Mouse (Mus musculus) gastrocnemius, postnatal 36 days (tissue): ENCODE measurements around the gene Olfr424. TPM values are rescaled to one million over a fixed set of nuclear protein-coding genes. Genes with fewer than 3 reads are reported as not detected.
A peak's percentile ranks its signal among the peaks of the same experiment; 100 is the strongest.

Experiments used
- DNase-seq, 2 experiments: peaks; one replicate each; pipeline ENCODE4 v3.0.0; 2022
- intact Hi-C: fragments of 180-260 bp; cut with DNase I; formaldehyde crosslinking; loops from one replicate; pipeline ENCODE4 v1.15.1; 2025
- long read RNA-seq, 2 experiments: library from polyadenylated mRNA; stranded (forward); transcript quantifications; one replicate each; pipeline ENCODE4 v2.0.0; 2021
- total RNA-seq, 2 experiments: library from RNA; stranded (reverse); gene quantifications; 2 replicates each; pipeline ENCODE4 v1.2.3; 2021

Olfr424 gene
- total RNA-seq, result not detected
- long read RNA-seq, experiment 1, result 0 reads
- long read RNA-seq, experiment 2, result 0 reads

DNA sequence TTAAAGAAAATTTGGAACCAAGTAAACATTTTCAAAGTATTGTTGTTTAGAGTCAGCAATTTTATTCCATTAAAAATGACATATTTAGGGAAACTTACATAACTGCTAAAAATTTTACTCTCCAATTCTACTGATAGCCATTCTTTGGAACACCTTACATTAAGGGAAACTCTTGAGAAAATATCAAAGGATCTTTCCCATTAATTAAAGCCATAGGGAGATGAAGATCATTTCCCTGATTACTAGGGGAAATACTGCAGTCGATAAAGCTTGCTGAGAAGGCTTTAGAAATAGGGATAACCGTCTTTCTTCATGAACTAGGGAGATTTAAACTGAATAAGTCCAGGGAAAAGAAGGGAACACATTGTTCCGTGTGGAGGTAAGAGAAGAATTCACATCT, at the start of gene Olfr424:
TSS of gene Olfr424 (plus strand) at position 301 of the 400 bp plus-strand sequence.
- no peak for DNase-seq
- intact Hi-C loops, result no loop called here

DNA sequence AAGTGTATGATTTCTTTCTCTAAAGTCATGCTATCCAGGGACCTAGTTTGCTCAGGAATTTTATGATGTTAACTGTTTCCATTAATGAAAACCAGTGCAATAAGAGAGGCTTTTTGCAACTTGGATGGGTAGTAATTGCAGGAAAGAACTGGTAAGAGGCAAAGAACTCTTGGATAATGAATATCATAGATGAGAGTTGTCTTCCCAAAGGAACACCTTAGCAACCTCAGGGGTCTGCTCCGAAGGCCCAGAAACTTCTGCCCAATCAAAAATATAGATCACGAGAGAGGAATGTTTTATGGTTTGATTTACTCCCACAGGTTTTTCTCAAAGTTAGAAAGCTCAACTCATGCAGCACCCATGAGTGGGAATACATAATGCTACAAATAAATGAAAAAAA, 47.3 kb upstream of the Olfr424 start, which contains the start of gene Olfr429:
TSS of gene Olfr429 (plus strand) at position 301 of the 400 bp plus-strand sequence.
- intact Hi-C loops, result no loop called here
- no peak for DNase-seq

DNA sequence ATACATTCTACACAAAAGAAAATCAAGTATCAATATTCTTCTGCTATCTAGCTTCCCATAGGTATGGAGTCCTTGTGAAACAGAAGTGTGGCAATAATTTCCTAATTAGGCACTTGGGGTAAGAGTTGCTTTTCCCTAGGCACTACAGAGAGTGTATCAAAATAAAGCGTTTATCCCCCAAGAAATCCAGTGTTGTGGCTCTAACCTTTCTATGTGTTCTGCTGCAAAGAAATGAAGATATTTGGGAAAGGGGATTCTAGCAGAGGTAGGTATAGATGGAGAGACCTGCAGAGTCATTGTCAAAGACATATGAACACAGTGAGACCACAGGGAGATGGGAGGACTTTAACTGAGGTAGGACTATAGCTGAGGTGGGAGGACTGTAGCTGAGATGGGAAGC, 34.7 kb upstream of the Olfr424 start, which contains the start of gene Olfr427:
TSS of gene Olfr427 (plus strand) at position 301 of the 400 bp plus-strand sequence.
- intact Hi-C loops, result no loop called here
- no peak for DNase-seq

DNA sequence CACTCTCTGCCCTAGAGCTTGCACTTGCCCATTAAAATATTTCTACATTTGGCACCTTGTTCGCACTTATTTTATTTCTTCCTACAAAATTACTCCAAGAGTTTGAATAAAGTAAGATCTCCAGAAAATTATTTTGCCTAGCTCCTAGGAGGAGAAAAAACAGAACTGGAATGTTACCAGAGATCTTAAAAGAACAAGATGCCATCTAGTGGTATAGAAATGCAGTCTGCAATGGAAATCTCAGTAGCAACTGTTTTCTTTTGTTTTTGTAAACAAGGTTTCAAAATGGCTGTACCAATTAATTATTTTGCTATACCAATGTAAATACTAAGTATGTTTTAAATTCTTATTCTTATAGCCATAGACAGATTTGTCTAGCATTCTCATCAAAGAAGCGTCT, 27.6 kb upstream of the Olfr424 start:
- no peak for DNase-seq
- intact Hi-C loops, result loop anchor here (10.0 kb wide), 1 partner anchor 649 kb away; no protein-coding TSS in a partner anchor

DNA sequence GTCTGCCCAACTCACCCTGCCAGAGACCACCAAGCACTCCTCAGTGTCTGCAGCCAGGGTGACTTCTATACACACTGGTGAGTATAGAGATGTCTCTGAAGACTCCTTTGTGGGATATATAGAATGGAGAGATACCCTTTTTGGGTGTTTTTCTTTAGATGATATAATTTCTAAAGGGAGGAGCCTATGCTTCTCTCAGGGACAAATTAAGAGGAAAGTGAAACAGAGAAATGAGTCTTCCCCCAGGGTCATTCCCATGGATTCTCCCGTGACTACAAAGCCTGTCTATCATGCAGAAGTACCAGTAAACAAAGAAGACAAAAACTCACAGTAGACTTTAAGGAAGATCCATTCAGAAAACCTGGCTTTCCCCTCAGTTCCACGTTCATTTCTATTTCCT, 10.3 kb upstream of the Olfr424 start, which contains the start of gene Olfr231:
TSS of gene Olfr231 (minus strand) at position 101 of the 400 bp plus-strand sequence.
- intact Hi-C loops, result no loop called here
- DNase-seq, result no peak

DNA sequence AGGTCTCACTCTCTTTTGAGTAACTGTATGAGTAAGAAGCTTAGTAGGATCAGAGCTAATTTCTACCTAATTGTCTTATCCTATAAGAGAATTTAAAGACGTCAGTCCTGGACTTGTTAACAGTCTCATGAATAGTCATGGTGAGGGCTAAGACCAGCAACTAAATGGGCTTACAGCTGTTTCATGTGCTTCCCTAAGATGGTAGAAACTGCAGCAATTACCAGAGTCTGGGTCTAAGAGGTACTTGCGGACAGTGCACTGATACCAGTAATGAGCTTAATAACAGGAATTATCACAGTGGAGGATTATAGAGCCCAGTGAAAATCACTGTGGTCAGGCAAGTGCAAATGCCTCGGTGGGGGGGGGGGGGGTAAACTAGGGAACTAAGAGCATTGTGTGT, 682 bp downstream of the Olfr424 start:
- intact Hi-C loops, result no loop called here
- no peak for DNase-seq

DNA sequence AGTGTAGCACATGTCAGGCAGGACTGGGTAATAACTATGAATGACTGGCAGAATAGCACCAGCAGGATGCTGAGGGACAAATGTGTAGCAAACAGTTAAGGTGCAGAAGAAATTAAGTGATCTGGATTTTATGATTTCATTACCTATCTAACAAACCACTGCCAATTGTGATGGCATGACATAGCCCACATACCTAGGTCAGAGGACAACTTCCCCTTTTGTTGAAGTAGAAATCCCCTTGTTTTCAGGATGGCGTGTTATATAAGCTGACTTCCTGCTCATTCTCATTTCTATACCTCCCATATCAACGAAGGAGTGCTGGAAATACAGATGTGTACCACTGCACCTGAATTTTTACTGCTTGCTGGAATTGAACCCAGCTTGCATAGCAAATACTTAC, 10.1 kb downstream of the Olfr424 start:
- no peak for DNase-seq
- intact Hi-C loops, result no loop called here

DNA sequence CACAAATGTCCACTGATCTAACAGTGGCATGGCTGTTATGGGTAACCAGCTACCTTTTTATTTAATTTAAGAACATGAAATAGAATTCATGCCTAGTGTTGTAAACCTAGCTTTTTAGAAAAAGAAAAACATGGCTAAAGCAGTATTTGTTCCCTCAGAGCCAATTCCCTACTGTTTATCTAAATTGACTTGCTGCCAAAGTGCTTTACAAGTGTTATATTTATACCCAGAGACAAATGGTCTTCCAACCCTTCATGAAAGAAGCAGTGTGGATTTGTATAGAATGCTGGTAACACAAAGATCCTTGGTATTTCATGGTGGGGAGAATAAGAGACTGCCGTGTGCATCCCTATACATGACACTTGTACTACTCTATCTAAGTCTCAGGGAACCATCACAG, 15.4 kb downstream of the Olfr424 start:
- DNase-seq, result no peak
- intact Hi-C loops, result no loop called here

DNA sequence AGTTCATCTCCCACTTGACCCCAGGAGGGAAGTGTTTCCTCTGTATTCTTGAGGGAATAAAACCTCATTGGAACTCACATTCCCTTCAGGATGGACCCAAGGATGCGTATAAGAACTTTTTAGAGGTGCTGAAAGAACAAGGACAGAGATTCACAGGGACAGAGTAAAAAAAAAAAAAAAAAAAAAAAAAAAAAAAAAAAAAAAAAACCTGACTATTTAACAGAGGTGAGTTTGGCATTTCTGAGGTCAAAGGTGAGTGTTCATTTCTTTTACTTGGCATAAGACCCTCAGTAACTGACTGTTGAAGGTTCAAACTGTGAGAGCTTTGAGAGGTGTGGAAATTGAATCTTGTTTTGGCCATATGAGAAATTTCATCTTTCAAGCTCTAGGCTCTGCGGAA, 18.0 kb downstream of the Olfr424 start:
- intact Hi-C loops, result no loop called here
- no peak for DNase-seq

DNA sequence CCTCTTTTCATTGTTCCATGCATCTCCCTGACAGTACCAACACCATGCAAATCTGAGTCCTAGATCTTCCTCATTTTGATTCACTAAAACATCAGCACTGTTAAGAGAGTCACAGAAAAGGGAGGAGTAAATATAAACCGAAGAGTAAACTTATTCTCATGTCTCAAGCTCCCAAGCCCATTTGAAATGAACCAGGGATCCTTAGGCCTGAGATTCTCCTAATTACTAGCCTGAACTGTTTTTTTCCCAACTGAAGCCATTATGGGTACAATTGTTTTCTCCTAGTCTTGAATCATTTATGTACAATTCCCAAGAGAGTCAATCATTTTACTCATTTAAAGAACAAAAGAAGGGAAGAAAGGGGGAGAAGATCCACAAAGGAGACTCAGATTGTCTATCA, 24.0 kb downstream of the Olfr424 start, which contains the start of gene Olfr420:
TSS of gene Olfr420 (plus strand) at position 301 of the 400 bp plus-strand sequence.
- intact Hi-C loops, result no loop called here
- DNase-seq, result no peak

DNA sequence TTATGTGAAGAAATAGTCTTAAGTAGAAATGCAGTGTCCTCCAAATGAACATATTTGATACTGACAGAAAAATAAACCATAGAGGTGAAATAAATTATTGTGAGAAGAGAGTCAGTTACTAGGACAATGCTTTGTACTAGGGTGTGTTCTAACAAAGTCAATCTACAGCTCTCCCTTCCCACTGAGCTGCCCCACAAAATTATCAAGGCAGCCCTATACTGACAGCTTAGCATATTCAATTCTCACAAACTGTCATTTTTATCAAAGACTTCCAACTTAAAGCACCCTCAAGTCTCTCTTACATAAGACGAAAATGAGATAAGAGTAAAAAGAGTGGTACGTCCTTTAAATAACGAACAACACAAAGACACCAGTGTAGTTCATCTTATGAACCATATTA, 26.3 kb downstream of the Olfr424 start:
- intact Hi-C loops, result no loop called here
- no peak for DNase-seq

DNA sequence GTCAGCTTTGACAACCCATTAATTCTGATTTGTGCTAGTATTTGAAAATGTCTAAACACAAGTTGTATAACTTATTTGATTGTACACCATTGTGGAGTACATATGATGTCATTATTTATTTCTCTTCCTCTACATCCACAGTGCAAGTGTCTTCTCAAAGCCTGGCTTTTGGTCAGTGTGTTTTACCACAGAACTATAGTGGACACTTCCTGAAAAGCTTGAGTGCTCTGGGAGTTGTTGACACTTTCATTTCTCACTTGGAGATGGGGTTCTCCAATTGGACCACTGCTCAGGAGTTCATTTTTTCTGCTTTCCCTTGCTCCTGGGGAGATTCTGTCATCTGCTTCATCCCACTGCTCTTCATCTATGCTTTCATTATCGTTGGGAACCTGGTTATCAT, 27.2 kb downstream of the Olfr424 start:
- no peak for DNase-seq
- intact Hi-C loops, result no loop called here

DNA sequence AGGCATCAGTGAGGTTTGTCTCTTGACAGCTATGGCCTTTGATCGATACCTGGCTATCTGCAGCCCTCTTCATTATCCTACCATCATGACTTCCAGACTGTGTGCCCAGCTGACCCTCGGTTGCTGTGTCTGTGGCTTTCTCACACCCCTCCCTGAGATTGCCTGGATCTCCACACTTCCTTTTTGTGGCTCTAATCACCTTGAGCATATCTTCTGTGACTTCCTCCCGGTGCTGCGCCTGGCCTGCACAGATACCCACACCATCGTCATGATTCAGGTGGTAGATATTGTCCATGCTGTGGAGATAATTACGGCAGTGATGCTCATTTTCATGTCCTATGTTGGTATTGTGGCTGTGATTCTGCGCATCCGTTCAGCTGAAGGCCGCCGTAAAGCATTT, 27.8 kb downstream of the Olfr424 start:
- DNase-seq, result no peak
- intact Hi-C loops, result no loop called here

DNA sequence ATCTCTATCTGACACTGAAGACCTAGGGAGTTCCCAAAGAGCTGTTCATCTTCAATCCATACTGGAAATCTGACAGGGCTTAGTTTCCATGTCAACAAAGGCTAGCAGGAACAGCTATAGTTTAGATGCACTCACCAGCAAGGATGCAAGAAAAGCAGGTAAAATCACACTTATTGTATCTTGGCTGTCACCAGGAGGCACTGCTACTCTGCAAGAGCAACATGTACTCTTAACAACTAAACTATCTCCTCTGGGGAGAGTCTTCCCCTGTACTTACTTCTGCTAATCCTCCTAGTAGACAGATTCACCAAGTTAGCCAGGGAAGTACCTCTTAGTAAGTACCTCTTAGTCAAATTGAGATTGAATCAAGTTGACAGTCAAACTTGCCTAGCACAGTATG, 37.7 kb downstream of the Olfr424 start:
- no peak for DNase-seq
- intact Hi-C loops, result no loop called here

DNA sequence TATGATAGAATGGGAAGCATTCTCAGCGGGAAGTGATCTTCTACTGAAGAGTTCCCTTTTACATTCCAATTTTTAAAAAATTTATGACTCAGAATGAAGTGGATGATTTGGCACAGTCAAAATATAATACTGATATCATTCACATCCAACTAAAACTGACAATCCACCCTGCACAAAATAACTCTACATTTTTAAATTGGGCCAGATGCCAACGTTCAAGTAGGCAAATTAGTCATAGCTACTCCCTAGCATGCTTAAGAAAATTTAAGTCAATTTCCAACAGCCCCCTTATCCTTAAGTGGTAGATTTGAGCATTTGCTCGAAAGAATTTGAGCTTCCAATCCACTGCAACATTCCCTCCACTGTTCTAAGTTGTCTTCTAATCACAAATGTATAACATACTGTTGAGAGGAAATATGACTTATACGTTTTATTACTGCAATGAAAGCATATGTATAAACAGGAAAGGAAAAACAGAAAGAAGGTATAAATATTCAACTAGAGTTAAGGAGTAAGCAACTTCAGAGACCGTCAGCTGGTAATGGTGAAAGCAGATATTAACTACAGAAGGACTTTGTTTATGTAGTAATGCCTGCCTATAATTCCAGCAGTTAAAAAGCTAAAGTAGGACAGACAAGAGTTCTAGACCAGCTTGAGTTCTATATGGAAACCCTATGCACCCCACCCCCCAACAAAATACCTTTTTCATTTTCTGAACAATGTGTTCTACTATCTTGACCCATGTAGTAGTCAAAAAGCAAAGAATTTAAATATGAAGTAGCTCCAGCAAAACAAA, 39.6 kb downstream of the Olfr424 start:
- no peak for DNase-seq
- intact Hi-C loops, result no loop called here

DNA sequence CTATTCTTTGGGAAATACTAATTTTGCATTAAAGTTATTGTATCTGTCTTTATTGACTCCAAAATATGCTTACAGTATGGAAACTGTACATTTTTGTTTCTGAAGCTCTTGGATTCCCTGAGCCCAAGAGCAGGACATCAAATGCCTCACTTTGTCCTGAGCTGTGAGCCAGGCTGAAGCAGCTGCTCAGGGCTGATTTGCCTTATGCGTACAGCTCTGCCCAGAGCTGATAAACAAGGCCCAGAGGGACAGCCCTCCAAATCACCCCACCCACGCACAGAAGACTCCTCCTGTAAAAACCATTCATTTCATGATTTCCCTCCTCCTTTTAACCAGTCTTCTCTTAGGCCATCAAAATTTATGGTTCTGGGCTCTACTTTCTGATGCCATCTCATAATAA, 40.2 kb downstream of the Olfr424 start:
- peak in 1 of 2 experiments; percentile 9 for DNase-seq
- intact Hi-C loops, result no loop called here

DNA sequence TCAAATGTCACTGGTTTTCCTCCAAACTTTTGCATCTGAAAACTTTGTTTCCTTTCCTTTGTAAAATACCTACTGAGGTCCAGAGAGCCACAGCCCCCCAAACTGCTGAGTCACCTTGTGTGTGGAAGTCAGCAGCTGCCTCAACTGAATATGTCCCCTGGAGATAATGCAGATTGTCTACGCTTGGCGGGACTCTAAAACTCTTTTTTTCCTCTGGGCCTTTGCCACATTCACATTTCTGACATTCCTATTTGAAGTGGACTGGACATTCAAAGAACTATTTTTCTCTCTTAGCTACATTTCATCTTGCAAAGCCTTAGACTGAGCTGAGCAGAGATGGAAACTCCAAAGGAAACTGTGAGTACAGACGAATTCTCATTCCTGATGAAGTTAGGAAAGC, 41.3 kb downstream of the Olfr424 start, which contains the start of gene Spta1:
TSS of gene Spta1 (plus strand) at position 172 of the 400 bp plus-strand sequence.
- intact Hi-C loops, result no loop called here
- no peak for DNase-seq

Other genes starting within 250 kb of the Olfr424 start
- 1 to 10 TPM in 1 of 2 experiments, under 1 TPM in 1; 0.84 to 1.2 TPM for gene Ifi211, start 218.5 kb upstream of the Olfr424 start, total RNA-seq
- gene Mndal, start 189.0 kb upstream of the Olfr424 start, total RNA-seq, result 1 to 10 TPM; 2.7 to 5.2 TPM
- gene Ifi203, start 188.8 kb upstream of the Olfr424 start, total RNA-seq, result 1 to 10 TPM; 3.3 to 3.9 TPM
- gene Ifi202b, start 148.8 kb upstream of the Olfr424 start, total RNA-seq, result not detected
- 1 to 10 TPM; 6.5 to 8.5 TPM for gene Ifi205, start 99.7 kb upstream of the Olfr424 start, total RNA-seq
- gene Olfr433, start 90.8 kb upstream of the Olfr424 start, total RNA-seq, result not detected
- not detected for gene Olfr432, start 82.3 kb upstream of the Olfr424 start, total RNA-seq
- not detected for gene Olfr430, start 64.9 kb upstream of the Olfr424 start, total RNA-seq
- not detected for gene Olfr429, start 47.2 kb upstream of the Olfr424 start, total RNA-seq
- gene Olfr427, start 34.6 kb upstream of the Olfr424 start, total RNA-seq, result not detected
- gene Olfr231, start 10.4 kb upstream of the Olfr424 start, total RNA-seq, result not detected
- gene Olfr420, start 24.1 kb downstream of the Olfr424 start, total RNA-seq, result not detected
- gene Spta1, start 41.3 kb downstream of the Olfr424 start, total RNA-seq, result under 1 TPM; 0.15 to 0.18 TPM
- not detected for gene Olfr419, start 120.5 kb downstream of the Olfr424 start, total RNA-seq
- gene Mptx1, start 199.0 kb downstream of the Olfr424 start, total RNA-seq, result not detected
- not detected for gene Olfr417, start 233.6 kb downstream of the Olfr424 start, total RNA-seq